Mouse (Mus musculus) adrenal gland, adult 2 months (tissue): ENCODE measurements at regions not wholly inside any gene's neighbourhood (a gene's known extent, or its start where the extent isn't known, plus 50 kb on each side); places are given as distances from the start of the nearest gene placed in this dataset.
A peak's percentile ranks its signal among the peaks of the same experiment; 100 is the strongest.
"Not testable (repeated sequence)": the region's sequence is repeated elsewhere in the genome, so short reads cannot be mapped to it uniquely, and the experiment has no call there.

ENCODE experiments used
- DNase-seq: peaks from one replicate; pipeline ENCODE4 v3.0.0; 2021

DNA sequence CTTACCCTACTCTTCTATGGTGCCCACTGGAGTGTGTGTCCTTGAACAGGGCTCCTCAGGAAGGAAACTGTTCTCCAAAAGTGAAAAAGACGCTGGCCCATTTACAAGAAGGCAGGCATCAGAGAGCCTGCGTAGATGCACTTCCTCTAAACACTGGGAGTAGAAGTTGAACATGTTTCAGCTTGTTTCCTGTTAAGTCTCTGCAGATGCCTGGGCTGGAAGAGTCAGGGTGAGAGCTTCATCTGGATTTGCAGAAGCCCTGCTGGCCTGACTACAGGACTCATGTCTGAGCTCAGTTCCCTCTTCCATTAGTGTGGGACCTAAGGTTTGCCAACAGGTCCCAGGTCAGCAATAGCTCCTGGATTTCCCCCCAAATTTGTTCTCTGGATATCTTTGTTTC is 54.7 kb upstream of the Nlrp1b start:
- no peak for DNase-seq

DNA sequence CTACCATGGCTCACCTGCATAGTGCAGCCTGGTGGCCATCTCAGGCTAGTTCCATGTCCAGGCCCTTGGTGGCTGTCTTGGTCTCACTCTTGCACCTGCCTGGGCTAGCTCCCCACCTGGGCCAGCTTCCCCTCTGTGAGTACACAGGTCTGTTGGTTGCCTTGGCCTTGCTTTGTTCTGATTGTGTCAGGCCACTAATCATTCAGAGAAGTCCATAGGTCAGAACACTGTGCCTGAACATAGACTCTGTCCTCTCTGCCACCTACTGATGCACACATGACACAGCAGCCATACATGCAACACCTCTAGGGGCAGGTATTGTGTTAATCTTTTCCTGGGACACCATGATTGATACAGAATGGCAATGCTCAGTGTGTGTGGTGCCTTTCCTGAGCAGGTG is 57.7 kb upstream of the Nlrp1b start:
- DNase-seq, result not testable (repeated sequence)

DNA sequence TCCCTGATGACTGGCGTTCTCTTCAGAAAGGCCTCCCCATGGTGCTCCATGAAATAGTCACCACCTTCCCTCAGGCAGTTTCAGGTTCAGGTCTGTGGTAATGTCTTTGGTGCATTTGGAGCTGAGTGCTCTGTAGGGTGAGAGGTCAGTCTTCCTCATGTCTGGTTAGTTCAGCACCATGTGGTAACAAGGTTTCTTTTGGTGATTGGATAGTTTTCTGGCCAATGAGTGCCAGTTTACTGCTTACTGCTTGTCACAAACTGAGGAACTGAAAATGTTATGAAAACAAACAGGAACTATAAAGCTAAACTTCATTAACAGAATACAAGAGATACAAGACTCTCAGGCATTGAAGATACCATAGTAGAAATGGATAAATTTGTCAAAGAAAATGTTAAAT is 59.0 kb upstream of the Nlrp1b start:
- DNase-seq, result no peak

DNA sequence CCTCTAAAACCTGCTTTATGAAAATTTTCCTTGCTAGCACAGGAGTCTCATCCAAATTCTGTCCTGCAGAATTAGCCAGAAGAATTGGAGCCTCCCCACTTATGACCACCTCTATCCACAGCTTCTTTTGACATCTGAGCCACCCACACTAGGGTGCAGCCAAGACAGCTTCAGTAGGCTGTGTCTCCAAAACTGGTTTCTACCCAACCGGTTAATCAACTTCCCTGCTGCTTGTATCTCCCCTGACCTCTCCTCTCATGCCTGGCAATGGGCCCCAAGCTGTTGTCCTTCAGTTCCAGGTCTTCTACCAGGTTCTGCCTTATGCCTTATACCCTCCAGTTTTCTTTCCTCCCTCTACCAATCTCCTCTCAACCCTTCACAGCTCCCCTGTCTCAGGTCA is 68.9 kb upstream of the Nlrp1b start:
- no peak for DNase-seq

DNA sequence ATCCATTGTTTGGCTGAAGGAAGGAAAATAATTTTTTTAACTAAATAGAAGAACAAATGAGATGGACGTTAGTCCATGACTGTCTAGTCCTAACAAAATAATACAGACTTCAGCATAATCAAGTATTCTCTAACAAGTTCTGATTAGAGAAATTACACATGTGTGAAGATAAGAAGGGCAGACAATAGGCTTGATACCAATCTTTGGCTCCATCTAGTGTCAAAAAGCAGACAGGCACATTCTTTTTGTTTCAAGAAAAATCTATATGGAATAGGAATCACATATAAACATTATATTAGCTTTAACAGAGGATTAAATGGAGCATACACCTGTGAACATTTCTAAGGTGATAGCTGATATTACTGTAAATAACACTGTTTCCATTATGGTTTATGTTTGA is 92.9 kb upstream of the Nlrp1b start:
- no peak for DNase-seq

- no peak for DNase-seq
Observed at GRCm38 (mm10) chr11:71337428-71337827, 106.9 kb upstream of the Nlrp1b start.

- peak; percentile 51 for DNase-seq
Observed at GRCm38 (mm10) chr11:71346024-71346423, 115.5 kb upstream of the Nlrp1b start.

DNA sequence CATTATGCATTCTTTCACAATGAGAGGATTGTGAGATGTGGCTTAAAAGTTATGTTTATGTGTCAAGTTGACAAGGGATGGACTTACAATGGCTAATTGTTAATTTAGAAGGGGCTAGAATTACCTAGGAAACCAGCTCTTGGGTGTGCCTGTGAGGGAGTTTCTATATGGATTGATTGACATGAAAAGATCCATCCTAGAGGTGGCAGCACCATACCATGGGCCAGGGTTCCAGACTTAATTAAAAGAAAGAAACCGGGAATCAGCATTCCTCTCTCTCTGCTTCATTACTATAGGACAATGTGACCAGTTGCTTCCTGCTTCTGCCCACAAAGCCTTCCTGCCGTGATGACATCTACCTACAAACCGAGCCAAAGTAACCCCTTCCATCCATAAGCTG is 126.6 kb upstream of the Nlrp1b start:
- peak; percentile 7 for DNase-seq

- no peak for DNase-seq
Observed at GRCm38 (mm10) chr11:71360856-71361255, 130.3 kb upstream of the Nlrp1b start.

- peak; percentile 50 for DNase-seq
Observed at GRCm38 (mm10) chr11:71371871-71372270, 141.3 kb upstream of the Nlrp1b start.

GRCm38 (mm10) chr11:71375132-71375531 is 144.6 kb upstream of the Nlrp1b start:
- no peak for DNase-seq

DNA sequence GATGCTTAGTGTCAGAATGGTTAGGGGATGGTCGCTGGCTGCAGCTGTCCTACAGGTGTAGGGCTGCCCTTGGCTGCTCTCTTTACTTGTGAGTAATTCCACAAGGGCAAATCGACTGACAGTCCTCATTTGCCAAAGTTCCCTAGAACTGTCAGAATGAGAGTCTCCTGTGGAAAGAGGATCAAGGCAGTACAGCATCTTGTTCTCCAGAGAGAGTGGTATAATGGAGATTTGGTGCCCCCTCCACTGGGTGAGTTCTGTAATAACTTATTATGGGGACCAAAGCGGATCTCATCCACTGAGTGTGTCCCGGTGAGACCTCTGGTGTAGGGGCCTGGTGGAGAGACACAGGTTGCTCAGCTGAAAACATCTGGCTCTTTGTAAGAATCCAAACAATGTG is 157.9 kb upstream of the Nlrp1b start:
- DNase-seq, result no peak

GRCm38 (mm10) chr11:71389659-71390058 is 159.1 kb upstream of the Nlrp1b start:
- DNase-seq, result peak; percentile 31

DNA sequence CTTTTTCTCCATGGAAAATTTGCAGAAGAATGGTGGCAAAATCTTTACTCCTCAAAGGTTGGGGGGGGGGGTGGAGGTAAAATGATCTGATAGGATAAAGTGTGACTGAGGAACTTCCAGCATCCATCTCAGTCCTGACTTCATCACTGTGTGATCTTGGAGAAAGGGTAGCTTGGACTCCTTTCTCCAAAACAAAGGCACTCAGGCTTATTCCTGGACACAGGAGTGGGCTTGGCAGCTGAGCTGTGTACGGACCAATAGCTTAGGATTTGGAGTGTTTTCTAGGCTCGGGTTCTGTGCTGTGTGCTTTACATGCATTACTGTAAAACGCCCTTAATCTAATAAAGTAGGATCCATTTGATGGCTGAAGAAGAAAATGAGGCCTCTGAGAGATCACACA is 159.6 kb upstream of the Nlrp1b start:
- no peak for DNase-seq

DNA sequence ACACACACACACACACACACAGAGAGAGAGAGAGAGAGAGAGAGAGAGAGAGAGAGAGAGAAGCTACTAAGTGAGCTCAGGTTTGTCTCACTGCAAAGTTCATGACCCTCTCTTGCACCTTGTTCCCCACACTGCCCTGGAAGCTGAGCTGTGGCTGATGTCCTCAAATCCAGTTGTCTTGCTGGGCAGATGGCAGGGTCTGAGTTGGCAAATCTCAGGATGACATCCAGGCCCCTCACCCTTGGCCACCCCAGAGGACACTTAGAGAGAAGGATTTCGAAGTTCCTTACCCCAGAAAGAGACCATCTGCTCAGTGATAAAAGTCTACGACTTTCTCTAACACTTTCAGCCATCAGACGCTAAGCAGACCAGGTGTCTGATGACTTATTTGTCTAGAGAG is 160.1 kb upstream of the Nlrp1b start:
- no peak for DNase-seq

- no peak for DNase-seq
Observed at GRCm38 (mm10) chr11:71393406-71393805, 162.9 kb upstream of the Nlrp1b start.

DNA sequence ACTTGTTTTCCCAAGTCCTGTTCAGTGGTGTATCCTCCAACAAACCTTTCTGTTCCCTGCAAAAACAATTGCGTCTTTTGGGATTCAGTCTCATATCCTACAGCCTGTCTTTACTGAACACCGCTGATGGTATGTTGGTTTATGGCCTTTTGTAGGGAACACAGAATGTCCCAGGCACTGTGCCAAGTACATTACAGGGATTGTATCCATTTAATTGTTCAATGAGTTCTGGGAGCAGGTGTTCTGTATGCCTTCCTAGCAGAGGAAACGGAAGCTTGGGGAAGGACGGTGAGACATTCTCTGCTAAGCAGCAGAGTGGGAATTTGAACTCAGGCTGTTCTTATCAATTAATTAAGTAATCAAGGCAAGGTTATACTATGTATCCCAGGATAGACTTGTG is 164.5 kb upstream of the Nlrp1b start:
- no peak for DNase-seq

DNA sequence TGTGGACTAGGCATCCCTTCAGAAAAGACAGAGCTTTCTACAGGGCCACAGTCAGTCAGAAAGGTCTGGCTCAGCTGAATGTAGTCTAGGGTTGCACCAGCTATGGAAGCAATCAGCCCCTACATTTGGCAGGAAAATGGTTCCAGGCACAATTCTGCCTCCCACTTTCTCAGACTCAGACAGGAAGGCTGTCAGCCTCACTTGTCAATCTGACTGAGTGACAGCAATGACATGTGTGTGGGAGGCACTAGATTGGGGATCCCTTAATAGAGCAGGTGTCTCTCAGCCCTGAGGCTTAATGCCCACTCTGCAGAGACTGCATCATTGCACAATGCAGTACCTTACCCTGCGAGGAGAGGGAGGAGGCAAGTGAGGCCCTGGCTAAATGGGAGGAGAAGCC is 165.1 kb upstream of the Nlrp1b start:
- no peak for DNase-seq

- DNase-seq, result peak; percentile 68
Observed at GRCm38 (mm10) chr11:71400351-71400750, 169.8 kb upstream of the Nlrp1b start.

DNA sequence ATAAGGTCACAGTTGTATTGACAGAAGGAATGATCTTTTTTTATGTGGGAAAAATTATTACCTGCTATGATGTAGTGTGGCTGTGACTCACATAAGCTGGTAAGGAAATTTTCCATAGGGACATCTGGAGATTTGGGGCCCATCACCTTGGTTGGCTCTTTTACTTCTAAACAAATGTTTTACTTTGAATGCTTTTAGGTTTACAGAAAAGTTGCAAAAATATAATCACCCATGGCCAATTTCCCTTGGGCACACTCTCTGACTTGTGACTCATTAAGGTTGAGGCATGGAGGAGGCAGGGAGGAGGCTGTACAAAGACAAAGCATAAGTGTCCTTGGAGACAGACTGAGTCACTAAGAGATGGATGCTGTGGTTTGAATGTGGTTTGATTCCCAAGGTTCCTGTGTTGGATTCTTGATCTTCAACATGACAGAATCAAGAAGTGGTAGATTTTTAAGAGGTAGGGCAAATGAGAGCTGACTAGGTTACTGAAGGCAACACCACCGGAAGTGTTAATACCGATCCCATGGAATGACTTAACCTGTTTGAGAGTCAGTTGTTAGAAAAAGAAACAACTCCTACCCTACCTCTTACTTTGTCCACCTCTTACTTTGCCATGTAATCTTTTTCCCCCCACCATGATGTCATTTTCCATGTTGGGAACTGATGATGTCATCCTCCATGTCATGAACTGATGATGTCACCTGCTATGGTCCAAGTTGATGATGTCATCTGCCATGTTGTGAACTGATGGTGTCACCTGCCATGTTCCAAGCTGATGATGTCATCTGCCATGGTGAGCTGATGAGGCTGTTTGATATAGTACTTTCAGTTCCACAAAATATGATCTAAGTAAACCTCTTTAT is 171.1 kb upstream of the Nlrp1b start:
- DNase-seq, result peak; percentile 77

DNA sequence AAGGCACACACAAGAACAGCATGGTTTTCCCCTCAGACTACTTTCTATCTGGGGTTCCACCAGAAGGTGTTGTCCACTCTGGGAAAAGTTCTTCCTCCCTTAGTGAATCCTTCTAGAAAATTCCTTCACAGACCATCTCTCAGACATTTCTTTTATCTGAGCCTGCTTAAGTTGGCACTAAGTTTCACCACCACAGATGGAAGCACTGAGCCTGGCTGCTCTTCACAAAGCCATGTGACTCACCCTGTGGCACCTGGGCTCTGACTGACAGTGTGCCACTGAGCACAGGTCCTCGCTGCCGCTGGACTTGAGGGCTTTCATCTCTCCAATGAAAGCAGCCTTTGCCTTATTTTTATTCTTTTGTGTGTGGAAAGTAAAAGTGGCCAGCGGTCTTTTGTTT is 173.8 kb upstream of the Nlrp1b start:
- no peak for DNase-seq

DNA sequence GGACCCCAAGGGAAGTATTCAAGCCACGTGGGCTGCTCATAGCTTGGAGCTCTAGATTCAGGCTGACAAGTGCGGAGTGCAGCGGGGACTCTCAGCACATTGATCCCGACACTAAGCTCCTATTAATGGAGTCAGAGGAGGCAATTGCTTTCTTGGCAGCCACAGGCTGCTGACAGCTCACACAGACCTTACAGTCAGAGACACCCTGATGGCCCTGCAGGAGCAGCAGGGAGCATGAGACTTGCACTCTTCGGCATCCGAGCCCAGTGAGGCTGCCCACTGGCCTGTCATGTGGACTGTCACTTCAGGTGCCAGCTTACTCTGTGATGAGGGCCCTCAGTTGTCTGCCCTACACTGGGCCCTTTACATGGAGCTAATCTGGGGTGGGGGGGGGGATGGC is 176.5 kb upstream of the Nlrp1b start:
- DNase-seq, result no peak

GRCm38 (mm10) chr11:71409211-71409765 is 178.8 kb upstream of the Nlrp1b start:
- DNase-seq, result peak; percentile 71

- DNase-seq, result no peak
Observed at GRCm38 (mm10) chr11:71410582-71410981, 180.0 kb upstream of the Nlrp1b start.
